Mouse (Mus musculus): ENCODE results near the gene Mtfp1.
"Not testable (repeated sequence)": the region's sequence is repeated elsewhere in the genome, so short reads cannot be mapped to it uniquely, and the experiment has no call there.

Gene Mtfp1

DNA sequence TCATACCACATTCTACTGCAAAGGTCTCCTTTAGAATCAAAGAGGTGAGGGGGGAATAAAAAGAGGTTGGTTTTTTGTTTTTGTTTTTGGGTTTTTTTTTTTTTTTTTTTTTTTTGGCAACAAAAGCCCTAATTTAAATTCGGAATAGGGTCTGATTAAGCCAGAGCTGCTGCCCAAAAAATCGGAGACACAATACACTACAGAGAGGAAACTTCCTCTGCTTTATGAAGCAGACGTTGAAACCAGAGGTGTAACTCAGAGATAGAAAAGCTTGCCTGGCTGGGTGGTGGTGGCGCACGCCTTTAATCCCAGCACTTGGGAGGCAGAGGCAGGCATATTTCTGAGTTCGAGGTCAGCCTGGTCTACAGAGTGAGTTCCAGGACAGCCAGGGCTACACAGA is 19.3 kb upstream of the Mtfp1 start:
- not testable (repeated sequence) for DNase-seq

DNA sequence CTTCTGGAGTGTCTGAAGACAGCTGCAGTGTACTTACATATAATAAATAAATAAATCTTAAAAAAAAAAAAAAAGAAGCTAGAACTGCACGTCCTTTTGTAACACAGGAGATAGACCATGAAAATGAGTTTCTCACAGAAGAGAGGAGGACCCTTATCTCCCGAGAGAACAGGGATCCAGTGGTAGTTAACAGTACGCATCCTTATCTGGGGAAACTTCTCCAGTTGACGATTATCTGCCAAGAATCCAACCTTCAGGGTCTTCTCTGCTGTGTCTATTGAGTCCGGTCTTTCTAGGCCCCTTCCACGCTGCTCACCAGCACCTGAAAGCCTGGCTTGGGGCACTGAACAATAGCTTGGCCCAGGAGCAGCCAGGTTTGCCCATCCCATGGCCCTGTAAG is 18.7 kb upstream of the Mtfp1 start:
- no peak for DNase-seq

DNA sequence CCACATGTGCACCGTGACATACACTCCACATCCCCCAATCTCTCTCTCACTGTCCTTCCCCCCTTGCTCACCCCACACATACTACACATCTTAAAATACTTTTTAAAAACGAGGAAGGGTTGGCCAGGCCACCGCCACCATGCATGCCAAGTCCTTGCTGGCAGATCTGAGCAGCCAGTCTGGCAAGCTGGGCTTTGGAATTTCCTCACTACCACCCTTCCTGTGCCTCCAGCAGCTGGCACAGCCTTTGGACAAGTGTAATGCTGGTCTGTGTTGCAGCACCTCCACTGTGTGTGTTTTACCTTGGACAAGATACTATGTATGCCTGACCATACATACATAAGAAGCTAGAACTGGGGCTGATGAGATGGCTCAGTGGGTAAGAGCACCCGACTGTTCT is 18.3 kb upstream of the Mtfp1 start:
- DNase-seq: no peak

DNA sequence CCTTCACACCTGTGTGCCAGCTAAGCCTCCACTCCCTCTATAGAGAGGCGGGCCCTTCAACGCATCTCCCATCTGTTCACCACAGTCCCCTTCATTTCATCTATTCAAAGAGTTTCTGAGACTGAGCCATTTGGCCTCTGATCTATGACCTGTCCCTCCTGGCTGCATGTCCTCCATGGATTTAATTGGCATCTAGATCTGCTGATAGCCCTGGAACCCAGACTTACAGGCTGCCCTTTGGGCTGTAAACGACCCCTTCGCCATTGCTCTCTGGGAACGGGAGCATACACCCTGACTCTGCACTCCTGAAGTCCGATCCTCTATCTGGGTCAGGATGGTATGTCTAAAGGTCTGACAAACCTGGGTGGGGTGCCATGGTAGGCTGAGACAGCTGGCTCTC is 17.6 kb upstream of the Mtfp1 start:
- no peak for DNase-seq

DNA sequence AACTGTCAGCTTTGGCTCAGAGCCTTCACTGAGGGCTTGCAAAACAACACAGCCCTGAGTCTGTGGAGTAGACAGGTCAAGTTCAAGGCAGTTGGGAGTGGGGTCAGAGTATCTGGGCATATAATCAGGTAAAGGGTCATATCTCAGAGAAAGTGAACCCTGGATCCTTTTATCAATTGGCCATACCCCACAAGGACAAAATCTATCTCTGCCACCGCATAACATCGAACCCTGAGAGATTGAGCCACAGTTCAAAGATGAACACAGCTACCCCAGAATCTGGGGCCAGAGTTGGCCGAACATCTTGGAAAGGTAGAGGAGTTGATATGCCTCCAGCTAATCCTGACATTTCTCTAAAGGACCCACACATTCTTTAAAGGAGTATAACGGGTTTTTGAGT is 16.8 kb upstream of the Mtfp1 start:
- no peak for DNase-seq

DNA sequence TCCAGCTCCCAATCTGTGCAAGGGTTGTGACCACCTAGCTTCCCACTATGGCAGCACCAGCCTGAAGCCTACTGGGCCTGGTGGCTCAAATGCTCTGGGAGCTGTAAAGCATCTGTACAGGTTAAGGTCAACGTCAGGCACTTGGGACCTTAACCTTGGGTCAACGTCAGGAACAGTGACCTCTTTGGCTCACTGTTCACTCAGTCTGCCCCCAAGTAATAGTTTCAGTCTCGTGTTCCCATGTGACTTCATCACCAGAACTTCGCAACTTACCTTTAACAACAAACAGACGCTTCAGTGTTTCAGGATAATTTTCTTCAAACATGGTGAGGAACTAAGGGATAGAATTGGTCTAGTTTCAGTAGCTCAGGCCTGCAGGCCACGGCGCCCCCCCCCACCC is 13.4 kb upstream of the Mtfp1 start:
- no peak for DNase-seq

DNA sequence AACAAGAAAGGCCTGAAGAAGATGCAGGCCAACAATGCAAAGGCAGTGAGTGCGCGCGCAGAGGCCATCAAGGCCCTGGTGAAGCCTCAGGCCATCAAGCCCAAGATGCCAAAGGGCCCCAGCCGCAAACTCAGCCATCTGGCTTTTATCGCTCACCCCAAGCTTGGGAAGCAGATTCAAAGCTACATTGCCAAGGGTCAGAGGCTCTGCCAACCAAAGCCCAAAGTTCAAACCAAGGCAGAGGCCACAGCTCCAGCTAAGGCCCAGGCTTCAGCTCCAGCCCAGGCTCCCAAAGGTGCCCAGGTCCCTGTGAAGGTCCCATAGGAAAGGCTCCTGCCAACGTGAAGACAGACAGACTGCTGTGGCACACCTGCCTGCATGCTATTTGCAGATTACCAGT is 12.7 kb upstream of the Mtfp1 start:
- DNase-seq: not testable (repeated sequence)

DNA sequence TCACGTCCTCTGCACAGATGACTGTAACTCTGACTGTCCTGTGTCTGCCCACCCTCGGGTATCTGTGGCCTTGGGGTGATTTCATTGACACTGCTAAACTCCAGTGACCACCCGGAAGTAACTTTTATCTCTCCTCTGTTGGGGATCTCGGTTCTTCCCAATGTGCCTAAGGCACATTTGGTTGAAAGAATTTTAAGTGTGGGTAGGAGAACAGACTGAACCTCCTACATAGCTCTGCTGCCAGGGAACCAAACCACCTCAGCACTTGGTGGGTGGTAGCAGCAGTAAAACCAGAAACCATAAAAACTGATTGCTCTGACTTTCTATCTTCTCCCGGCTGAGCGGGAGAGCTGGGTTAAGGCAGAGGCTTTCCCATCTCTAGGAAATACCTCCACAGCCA is 10.2 kb upstream of the Mtfp1 start:
- DNase-seq: no peak

DNA sequence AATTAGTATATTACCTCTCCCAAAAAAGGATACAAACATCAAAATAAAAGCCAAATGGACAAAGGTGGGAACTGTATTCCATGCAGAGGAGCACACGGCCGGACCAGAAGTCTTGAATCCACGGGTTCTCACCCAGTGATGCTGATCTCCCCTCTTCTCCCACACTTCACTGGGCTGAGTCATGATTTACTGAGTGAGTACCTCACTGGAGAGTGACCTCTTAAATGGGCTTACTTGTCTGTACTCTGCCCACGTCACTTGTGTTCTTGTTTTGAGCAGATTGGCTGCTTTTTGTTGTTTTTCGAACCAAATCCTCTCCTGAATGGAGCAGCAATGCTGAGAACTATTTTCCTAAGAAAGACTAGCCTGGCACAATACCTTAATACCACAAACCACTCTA is 9.7 kb upstream of the Mtfp1 start:
- DNase-seq: no peak

DNA sequence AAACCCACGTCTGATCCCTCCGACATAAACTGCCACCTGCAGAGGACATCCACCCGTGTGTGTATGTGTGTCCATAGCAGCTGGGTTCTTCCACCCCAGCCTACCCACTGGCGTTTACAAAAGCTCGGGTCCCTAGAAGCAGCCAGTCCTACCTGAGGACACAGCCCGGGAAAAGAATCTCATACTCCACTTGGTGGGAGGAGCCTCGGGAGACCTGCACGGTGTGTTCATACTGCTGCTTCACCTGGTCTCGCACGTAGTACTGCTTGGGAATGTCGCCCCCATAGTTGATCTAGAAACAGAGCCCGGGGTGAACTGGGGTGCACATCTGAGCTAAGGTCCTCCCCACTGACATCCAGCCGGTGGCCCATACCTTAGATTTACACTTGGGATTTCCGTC is 8.3 kb upstream of the Mtfp1 start:
- no peak for DNase-seq

DNA sequence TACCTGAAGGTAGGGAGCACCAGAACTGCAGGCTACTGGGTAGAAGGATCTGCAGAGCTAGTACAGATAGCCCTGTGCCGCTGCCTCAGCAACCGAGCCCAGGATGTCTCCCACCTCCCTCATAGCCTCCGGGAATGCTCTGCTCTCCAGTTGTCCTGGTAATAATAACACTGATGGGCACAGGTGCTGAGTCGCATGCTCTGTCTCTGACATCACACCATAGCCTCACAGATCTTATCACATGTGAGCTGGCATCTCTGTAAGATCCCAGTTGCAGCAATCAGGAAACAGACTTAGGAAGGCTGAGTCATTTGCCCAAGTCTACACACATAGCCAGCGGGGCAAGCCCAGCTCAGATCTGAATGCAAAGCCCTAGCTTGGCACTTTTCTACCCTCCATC is 6.6 kb upstream of the Mtfp1 start:
- DNase-seq: no peak

DNA sequence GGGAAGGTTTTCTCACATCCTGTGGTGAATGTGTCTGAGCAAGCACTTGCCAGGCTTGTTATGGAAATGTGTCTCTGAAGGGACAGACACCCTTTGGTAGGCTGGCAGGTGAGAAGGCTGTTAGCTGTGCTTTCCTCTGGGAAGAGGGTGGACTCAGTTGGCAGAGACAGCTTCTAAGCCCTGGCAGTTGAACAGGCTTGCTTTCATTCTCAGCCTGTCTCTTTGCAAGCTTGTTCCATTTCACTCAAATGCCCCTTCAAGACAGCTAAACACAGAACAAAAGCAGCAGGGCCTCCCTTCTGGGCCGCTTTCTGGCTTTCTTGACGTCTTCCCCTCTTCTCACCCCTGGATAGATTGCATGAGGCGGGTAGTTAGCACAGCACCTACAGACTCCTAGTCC is 4.2 kb upstream of the Mtfp1 start:
- DNase-seq: no peak

DNA sequence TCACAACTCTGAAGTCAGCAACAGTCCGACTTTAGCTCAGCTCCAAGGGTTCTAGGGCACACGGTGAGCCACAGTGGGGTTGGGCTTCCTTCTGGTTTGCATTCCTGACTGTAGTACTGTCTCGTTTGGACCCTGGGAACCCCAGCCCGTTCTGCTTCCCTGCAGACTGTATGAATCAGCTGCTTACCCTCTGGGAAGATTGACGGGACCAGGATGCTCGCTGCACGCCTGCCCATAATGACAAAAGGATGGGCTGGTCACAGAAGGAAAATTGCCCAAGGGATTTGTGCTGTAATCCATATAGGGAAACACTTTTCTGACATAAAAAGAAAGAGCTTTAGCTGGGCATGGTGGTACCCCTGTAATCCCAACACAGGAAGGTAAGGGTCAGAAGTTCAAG is 3.6 kb upstream of the Mtfp1 start:
- no peak for DNase-seq

DNA sequence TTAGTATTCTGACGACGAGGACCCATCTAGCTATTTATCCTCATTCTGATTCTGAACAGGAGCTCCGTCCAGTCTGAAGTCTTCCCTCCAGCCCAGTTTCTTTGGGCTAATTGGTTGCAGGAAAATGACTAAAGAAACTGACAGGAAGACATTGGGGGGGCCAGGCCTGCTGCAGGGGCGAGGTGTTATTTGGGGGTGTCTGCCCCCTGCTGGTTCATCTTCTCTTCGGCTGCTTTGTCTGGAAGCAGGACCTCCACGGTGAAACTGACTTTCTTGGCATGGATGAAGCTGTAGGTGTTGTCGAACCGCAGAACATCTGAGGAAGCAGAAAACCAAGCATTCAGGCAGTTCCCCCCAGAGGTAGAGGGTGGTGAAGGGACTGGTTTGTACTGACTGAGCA is 2.9 kb upstream of the Mtfp1 start:
- peak; percentile 11 for DNase-seq

DNA sequence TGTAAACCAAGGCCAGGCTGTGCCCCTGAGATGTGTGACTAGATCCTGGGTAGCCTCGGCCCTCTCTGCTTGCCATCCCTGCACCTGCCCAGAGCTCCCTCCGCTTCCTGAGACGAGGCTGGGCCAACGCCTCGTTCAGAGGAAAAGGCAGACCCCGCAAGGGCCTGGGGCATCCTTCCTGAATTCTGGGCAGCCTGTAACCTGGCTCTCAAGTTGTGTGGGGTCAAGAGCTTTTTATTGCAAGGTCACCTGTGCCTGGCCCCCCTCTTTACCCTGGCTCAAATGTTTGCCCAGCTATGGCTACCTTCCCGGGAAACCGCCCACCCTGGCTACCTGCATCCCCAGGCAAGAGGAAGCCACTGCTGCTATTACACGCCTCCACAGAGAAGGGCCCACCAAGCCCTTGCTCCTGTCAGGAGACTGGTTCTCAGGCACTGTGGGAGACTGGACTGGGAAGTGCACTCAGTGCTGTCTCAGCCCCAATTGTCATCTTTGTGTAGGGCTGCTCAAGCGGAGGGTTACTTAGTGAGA is 1.9 kb upstream of the Mtfp1 start:
- DNase-seq: no peak

DNA sequence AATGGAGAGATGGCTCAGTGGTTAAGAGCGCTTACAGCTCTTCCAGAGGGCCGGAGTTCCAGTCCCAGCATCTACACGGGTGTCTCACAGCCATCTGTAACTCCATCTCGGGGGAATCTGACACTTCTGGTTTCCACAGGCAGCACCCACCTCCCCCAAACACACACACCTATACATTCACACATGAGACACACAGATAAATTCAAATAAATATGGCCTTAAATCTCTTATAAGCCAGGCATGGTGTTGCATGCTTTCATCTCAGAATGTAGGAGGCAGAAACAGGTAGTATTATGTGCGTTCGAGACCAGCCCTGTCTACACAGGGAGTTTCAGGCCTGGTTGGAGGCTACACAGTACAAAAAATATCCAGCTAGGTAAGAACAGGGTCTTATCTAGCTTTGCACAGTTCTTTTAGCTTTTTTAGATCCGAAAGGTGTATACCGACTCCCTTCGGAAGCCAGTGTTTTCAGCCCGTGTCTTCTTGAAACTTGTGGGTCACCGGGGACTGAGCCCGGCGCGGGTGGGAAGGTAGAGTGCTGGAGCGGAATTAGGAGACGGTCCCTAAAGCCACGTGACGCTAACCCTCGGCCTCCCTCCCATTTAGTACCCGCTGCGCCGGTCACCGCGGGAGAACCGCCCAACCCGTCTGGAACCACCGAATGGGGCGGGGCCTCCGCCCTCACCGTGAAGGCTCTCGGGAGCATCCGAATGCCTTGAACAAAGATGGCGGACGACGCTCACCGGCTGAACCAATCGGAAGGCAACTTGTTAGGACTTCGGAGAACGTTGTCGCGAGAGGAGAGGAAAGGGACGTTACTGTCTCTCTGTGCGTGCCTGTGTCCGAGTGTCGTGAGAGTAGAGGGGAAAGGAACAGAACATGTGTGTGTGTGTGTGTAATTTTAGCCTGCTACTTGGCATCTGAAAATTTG is 1.1 kb upstream of the Mtfp1 start:
- peak; percentile 99 for DNase-seq

DNA sequence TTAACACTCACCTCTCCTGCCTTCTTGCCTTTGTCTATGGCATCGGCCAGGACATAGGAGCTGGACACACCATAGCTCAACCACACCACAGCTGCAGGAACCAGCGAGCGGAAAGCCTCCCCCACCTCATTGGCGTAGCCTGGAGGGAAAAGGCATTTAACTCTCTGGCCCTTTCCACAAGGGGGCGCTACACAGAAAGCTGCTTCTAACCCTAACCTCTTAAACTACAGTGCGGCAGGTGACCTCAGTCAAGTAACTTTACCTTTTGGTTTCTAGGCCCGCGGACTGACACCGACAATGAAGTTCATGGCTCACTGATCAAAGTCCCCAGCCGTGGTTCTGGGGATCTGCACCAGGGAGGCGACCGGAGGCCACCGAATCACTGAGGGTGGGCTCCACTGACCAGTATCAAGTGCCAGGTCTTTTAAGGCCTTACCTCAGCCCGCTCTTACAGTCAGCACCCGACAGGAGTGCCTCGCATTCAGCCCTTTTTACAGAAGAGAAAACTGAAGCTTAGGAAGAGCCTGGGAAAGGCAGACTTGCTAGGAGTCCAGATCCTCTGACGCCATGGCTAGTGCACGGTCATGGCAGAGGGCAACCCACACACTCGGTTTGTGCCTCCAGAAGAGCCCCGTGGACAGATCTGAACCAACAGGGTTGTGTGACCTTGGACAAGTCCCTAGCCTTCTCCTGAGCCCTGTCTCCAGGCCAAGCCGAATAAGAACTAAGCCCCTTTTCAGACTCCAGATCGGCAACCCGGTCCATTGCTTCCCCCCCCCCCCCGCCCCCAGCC is 671 bp downstream of the Mtfp1 start:
- DNase-seq: peak; percentile 84

DNA sequence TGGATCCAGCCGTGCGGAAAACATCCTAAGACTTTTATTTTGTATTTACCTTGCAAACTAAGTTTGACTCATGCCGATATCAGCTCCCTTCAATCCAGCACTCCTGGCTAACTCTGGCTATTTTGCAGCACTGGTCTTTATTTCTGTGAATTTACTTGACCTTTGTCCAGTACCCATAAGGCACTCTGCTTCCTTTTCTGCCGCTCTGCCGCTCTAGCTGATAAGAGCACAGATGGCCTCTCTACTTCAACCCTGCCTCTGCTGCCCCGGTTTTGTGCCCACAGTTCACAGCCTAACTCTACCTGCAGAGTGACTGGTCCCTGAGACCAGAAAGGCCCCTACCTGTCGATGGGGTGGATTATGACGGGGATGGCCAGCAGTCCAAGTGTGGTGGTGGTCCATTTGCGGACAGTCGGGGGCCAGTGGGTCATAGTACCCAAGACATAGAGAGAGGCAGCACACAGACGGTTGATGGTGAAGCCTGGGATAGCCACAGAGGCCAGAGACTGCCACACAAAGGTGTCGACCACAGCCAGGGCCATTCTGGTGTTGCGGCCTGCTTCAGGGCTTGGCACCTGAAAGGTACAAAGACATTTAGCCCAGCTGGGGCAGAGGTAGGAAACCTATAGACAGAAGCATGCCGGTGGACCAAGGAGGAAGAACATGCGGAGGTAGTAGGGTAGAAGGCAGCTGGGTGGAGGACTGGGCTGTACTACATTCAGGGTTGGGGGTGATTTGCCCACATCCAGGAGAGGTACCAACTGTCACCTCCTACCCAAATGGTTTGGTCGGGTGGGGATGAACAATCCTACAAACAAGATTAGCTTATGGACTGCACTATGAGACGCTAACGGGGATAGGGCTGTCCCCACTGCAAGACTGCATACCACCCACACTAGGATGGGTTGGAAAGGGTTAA is 1.5 kb downstream of the Mtfp1 start:
- peak; percentile 26 for DNase-seq

DNA sequence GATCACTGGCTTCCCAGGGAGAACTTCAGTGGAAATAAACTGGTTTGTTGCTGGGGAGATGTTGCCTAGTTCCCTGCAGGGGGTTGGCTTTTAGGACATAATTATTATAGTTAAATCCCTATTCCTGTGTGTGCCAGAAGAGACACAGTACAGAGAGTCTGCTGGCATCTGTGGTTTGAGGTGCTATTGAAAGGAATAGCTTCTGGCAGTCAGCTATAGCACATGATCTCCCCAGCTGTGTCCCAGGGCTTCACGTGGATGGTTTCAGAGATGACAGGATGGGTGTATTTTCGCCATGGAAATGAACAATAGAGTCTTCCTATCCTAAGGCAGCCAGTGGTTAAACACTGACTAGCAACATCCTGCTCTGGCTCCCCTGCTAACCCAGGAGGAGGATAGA is 8.0 kb downstream of the Mtfp1 start:
- DNase-seq: no peak

DNA sequence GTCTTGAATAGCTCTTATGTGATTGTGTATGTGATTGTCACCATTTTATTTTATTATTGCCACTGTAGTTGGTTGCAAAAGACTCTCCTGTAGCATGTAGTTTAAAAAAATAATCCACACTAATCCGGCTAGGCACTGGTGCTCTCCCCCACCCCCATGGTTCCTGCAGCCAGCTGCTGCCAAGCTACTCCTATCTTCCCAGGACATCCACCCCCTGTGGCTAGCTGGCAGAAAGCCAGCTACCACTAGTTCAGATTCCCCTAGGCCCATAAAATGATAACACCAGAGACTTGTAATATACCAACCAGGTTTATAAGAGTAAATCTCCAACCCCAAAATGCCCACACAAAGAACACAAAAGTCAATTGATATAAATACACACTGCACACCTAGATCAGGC is 9.0 kb downstream of the Mtfp1 start:
- DNase-seq: no peak

DNA sequence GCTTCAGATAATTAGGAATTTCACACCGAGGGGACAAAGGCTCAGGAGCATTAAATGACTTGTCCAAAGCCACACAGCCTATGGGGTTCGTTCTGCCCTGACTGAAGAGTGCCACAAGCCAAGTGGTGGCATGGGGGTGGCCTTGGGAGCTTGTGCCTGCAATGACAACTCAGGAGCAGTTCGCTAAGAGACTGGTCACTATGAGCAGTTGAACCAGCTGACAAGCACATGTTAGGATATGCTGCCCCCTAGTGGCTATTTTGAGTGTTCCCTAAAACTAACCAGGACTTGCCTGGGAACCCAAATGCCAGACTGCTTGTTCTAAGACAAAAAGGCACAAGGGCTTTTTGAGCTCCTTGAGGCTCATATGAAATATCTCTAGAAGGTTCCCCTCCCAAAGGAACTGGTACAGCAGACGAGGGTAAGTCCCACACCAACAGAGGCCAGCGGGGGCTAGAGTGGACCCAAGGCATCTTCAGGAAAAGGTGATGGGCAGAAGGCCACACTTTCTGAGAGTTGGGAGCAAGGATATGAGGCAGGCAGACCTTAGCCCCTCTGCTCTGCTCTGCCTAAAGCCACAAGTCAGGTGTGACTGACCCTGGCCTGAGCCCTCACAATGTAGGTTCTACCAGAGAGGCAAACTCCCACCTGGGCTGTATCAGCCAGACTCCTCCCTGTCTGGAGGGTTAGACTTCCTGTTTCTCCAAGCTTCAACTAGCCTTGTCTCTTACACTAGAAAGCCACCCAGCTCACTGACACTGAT is 11.7 kb downstream of the Mtfp1 start:
- DNase-seq: peak; percentile 85

DNA sequence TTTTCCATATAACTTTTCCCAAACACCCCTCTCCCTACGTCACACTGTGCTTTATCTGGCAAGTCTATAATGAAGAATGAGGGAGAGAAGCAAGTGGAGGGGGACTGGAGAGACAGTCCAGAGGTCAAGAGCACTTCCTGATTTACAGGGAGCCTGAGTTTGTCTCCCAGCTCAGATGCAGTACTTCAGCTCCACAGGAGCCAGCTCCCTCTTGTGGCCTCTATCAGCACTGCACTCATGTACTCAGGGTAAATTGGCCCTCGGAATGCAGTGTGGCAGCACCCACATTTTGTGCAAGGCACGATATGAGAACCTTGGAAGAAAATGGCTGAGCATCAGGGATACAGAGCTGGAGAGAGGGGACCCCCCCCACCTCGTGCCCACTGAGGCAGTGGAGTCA is 15.0 kb downstream of the Mtfp1 start:
- peak; percentile 74 for DNase-seq
